Mouse (Mus musculus): ENCODE data around the gene Cox8c. TPM values are rescaled to one million over a fixed set of nuclear protein-coding genes. Genes with fewer than 3 reads are reported as not detected.

Gene Cox8c
- polyA plus RNA-seq, 1 experiment from 2014 or later = not detected

GRCm38 (mm10) chr12:102947826-102948225 is 48.7 kb downstream of the Cox8c start:
- no peak overlapping the region for H3K9ac ChIP-seq (ENCODE audit: low read depth, low read length)
- DNase-seq (ENCODE audit: low spot score) = no peak
- no peaks in the 10 kb centered on the region for H3K9me3 ChIP-seq (ENCODE audit: control insufficient read depth, low read length)
- peaks cover 21% of the 10 kb centered on the region for H3K27me3 ChIP-seq (replicated peaks; ENCODE audit: control insufficient read depth, insufficient read depth, low read length)
- H3K4me3 ChIP-seq (ENCODE audit: low read depth, low read length) = no peak overlapping the region
- ATAC-seq (replicated peaks; ENCODE audit: low FRiP score) = no peak
- H3K27ac ChIP-seq (ENCODE audit: low read depth, low read length) = no peak overlapping the region
- no peak overlapping the region for H3K4me2 ChIP-seq
- no peaks in the 10 kb centered on the region for H3K36me3 ChIP-seq (ENCODE audit: control insufficient read depth, insufficient read depth, low read length)
- no peaks in the 10 kb centered on the region; the same call in 1 of the 2 replicates for H3K4me1 ChIP-seq (replicated peaks; ENCODE audit: control insufficient read depth, insufficient read depth, low read length)
- WGBS = 21% methylated on average over 10 of the region's 10 CpGs

DNA sequence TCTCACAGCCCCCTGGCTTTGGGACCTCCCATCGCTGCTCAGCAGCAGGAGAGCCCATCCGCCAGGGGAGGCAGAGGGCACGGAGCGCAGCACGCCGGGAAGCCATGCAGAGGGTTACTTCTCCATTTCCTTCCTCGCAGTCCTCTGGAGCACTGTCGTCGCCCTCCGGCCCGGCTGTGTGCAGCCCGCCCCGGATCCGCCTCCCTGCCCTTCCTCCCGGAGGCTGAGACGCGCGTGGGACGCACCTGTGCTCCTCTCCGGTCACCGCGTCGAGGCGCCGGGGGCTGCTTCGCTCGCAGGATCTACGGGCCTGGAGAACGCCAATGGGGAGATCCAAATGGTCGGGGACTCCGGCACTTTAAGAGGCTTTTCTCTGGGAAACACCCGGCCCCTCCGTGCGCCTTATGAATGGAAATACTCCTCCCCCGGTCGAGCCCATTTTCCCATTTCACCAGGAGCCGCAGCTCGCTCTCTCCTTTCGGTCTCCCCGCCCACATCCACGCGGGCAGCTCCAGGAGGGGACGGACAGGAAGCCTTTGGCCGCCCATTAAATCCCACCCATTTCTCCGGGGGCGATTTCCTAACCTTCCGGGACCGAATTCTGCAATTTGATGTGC is 49.8 kb downstream of the Cox8c start, which contains the start of gene Unc79:
Unc79 (plus strand) TSS at position 82 of the 617 bp plus-strand sequence.
- DNase-seq (ENCODE audit: low spot score) (peak; percentile 43), ATAC-seq (replicated peaks; ENCODE audit: low FRiP score) (peak; percentile 31; the same call in 1 of the 2 replicates)
- WGBS = under 1% methylated on average over 48 of the region's 48 CpGs
- peak within 1 kb of the TSS; percentile 51 for H3K4me3 ChIP-seq (ENCODE audit: low read depth, low read length)
- H3K9me3 ChIP-seq (ENCODE audit: control insufficient read depth, low read length) = no peaks in the 10 kb centered on the region
- H3K27me3 ChIP-seq (replicated peaks; ENCODE audit: control insufficient read depth, insufficient read depth, low read length) = peaks cover 21% of the 10 kb centered on the region
- H3K27ac ChIP-seq (ENCODE audit: low read depth, low read length) = no peak within 1 kb of the TSS
- H3K4me1 ChIP-seq (replicated peaks; ENCODE audit: control insufficient read depth, insufficient read depth, low read length) = no peaks in the 10 kb centered on the region; the same call in 1 of the 2 replicates
- peak within 1 kb of the TSS; percentile 81 for H3K4me2 ChIP-seq
- no peak within 1 kb of the TSS for H3K9ac ChIP-seq (ENCODE audit: low read depth, low read length)
- H3K36me3 ChIP-seq (ENCODE audit: control insufficient read depth, insufficient read depth, low read length) = no peaks in the 10 kb centered on the region

DNA sequence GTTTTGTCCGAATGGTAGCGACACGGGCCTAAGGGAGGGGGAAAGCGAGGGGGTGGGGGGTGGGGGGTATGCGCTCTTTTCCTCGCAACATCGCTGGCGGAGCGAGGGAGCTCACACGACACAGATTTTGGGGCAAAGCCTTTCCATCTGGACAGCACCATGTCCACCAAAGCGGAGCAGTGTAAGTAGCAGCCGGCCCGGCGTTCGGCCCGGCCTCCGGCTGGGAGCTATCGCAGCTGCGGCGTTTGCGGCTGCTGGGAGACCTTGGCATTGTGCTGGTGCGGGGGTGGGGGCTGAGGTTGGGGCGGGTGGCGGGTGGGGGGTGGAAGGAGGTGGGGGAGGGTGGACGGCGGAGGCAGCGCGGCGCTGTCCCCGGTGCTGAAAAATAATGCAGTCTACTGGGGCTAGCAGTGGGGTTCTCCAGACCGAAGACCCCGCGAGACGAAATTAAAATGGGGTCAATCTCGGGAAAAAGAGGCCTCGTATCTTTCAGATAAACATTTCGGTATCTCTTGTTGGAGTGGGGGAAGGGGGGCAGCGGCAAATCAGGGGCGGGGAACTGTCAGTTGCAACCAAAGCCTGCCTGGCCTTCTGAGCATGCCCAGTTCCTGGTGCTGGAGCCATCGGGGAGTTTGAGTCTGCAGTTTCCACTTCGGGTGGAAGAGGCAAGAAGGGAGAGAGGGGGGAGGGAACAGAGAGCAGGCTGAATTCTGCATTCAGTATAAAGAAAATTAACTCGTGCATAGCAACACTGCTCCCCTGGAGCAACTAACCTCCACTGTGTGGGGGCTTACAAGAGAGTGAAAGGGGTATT is 50.5 kb downstream of the Cox8c start:
- under 1% methylated on average over 42 of the region's 42 CpGs for WGBS
- Histone ChIP-seq H3K9me3 (ENCODE audit: control insufficient read depth, low read length) (no peaks in the 10 kb centered on the region), H3K9ac (ENCODE audit: low read depth, low read length) (no peak overlapping the region), H3K4me3 (ENCODE audit: low read depth, low read length) (peak overlapping the region; percentile 51), H3K27me3 (replicated peaks; ENCODE audit: control insufficient read depth, insufficient read depth, low read length) (peaks cover 21% of the 10 kb centered on the region), H3K27ac (ENCODE audit: low read depth, low read length) (no peak overlapping the region), H3K4me1 (replicated peaks; ENCODE audit: control insufficient read depth, insufficient read depth, low read length) (no peaks in the 10 kb centered on the region; the same call in 1 of the 2 replicates), H3K4me2 (peak overlapping the region; percentile 81), H3K36me3 (ENCODE audit: control insufficient read depth, insufficient read depth, low read length) (no peaks in the 10 kb centered on the region)
- peak; percentile 57 for ATAC-seq (replicated peaks; ENCODE audit: low FRiP score)
- DNase-seq (ENCODE audit: low spot score) = peak; percentile 58

Other genes with a start within 250 kb of the Cox8c start
- 5.8 and 7.3 TPM in 2 replicates for gene Itpk1, start 194.4 kb upstream of the Cox8c start, polyA plus RNA-seq (2014; fragmentation: Nextera tagmentation; extraction: Ambion mirVana)
- 18.3 and 18.4 TPM in 2 replicates for gene Moap1, start 155.7 kb upstream of the Cox8c start, polyA plus RNA-seq (2014; fragmentation: Nextera tagmentation; extraction: Ambion mirVana)
- 12.6 and 14.0 TPM in 2 replicates for gene Tmem251, start 155.6 kb upstream of the Cox8c start, polyA plus RNA-seq (2014; fragmentation: Nextera tagmentation; extraction: Ambion mirVana)
- not detected in 2 replicates for gene Gm28051, start 141.6 kb upstream of the Cox8c start, polyA plus RNA-seq (2014; fragmentation: Nextera tagmentation; extraction: Ambion mirVana)
- gene Gon7, start 141.5 kb upstream of the Cox8c start, polyA plus RNA-seq (2014; fragmentation: Nextera tagmentation; extraction: Ambion mirVana) = 31.0 and 36.8 TPM in 2 replicates
- gene Ubr7, start 141.3 kb upstream of the Cox8c start, polyA plus RNA-seq (2014; fragmentation: Nextera tagmentation; extraction: Ambion mirVana) = 53.3 and 57.2 TPM in 2 replicates
- gene Gm20604, start 140.6 kb upstream of the Cox8c start, polyA plus RNA-seq (2014; fragmentation: Nextera tagmentation; extraction: Ambion mirVana) = 17.5 and 19.1 TPM in 2 replicates
- gene Btbd7, start 20.8 kb upstream of the Cox8c start, polyA plus RNA-seq (2014; fragmentation: Nextera tagmentation; extraction: Ambion mirVana) = 9.8 and 11.1 TPM in 2 replicates
- 0.04 and 0.23 TPM in 2 replicates for gene Unc79, start 49.5 kb downstream of the Cox8c start, polyA plus RNA-seq (2014; fragmentation: Nextera tagmentation; extraction: Ambion mirVana)

All from liver, embryonic 11.5 days (tissue).